Mouse (Mus musculus) heart, postnatal 10 days (tissue): ENCODE results near the gene Gm9817. TPM values are rescaled to one million over a fixed set of nuclear protein-coding genes. Genes with fewer than 3 reads are reported as not detected.

ENCODE experiments used
- DNase-seq, 2 experiments: peaks; one replicate each; pipeline ENCODE4 v3.0.0; 2021
- intact Hi-C: fragments of 180-260 bp; cut with DNase I; formaldehyde crosslinking; loops from one replicate; pipeline ENCODE4 v1.15.1; 2025
- total RNA-seq, 2 experiments: library from RNA; stranded (reverse); gene quantifications; 2 replicates each; pipeline ENCODE4 v1.2.3; 2021

Gene Gm9817
- total RNA-seq, 2 experiments from 2014 or later: 0.30 TPM; not detected in 1

DNA sequence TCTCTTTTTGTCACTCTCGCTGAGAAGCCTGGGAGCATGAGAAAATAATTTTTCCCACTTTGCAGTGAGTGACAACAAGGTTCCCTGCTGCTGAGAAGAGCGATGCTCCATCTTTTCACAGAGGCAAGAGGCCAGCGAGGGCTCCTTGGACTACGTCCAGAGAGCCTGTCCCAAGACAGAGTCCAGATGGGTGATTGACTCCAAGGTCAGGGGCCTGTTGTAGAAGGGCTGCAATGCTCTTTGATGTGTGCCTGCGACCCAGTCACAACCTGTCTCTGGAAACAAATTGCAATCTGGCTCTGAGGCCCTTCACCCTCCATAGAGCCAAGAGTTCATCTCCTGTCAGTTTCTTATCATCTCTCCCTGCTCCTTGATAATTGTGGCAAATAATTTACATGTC, 5.2 kb downstream of the Gm9817 start:
- intact Hi-C loops: no loop called here
- DNase-seq: peak; percentile 21 to 38

DNA sequence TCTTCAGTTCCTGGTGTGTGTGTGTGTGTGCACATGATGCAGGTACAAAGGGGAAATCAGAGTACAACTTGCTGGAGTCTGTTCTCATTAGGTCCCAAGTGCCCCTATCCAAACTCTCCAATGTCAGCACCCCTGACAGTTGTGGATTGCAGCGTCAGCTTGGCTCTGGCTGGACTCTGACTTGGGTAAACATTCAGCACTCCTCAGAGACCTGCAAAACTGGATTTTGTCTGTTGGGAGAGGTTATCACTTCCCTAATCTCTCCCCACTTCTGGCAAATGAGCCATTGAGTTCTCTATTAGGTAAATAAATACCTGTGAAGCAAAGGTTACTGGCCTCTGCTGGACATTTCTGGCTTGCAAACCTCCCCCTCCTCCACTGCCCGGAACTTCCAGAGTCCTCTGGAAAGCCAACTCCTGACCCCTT, 10.3 kb downstream of the Gm9817 start:
- DNase-seq: peak in 1 of 2 experiments; percentile 17
- intact Hi-C loops: no loop called here

DNA sequence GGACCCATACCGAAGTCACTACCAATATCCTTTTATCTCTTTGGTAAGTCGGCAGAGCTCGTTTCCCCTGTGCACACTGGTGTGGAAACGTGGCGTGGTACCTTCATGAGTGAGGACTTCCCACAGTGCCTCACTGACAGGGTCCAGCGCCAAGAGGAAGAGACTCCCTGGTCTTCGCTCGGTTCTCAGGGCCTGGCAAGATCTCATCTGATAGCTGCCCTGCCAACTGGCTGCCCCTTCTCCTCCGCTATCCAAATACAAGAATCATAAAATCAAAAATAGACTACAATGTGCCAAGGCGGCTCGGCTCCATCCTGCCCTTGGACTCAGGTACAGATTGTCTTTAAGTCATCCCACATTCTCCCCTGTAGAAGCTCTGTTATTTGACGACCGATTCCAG, 11.4 kb downstream of the Gm9817 start:
- intact Hi-C loops: no loop called here
- no peak for DNase-seq

DNA sequence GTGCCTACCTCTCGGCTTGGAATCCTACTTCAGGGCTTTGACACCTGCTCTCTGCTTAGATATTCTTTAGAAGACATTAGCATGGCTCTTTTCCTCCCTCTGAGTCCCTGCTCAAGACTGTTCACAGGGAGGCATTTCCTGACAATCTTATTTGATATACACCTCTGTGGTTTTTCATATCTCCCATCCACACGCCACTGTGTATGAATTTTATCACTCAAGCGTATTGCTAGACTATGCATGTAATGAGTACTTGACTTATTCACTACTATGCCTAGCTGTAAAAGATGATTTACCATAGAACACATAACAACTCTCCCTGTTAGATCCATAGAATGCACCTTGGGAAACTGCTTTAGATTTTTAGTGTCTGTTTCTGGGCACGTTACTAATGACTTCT, 14.3 kb downstream of the Gm9817 start:
- no peak for DNase-seq
- intact Hi-C loops: no loop called here

DNA sequence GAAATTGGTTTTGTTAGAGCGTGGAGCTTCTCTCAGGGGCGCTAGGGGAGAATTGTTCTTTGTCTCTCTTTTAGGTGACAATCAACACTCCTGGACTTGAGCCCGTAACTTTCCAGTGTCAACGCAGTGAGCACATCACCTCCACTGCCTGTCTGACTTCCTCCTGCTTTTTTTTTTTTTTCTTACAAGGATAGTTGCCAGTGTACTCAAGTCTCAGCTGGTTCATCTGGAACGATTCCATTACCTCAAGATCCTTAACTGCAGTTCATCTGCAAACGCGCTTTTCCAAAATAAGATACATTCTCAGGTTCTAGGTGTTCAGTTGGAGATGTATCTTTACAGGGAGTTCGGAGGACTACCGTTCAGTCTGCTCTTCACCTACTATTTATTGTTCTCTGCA, 16.5 kb downstream of the Gm9817 start:
- intact Hi-C loops: no loop called here
- no peak for DNase-seq

DNA sequence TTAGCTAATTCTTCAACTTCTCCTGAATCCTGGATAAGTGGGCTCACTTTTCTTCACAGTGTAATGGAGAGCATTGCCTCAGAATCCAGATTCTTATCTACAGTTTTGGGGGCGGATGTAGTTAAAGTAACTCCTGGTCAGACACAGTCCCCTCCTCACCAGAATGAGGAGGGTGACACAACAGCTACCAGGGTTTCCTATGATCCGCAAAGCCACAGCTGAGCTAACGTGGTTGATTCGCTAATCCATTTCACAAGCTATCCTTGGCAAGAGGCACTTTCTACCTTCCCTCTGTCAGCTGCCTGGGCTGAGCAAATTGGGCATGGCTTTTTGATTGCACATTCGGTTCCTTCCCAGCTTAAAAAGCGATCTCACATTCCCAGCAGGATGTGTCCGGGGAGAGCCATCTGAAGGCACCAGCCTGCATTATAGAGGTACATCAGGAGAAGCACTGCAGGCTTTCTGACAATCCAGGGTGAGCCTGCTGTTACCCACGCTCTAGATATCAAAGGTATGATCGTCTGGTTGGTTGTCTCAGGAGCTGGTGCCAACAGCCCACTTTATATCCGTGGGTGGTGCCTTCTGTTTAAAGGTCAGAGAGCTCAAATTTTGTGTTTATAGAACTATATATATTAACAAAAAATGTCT, 21.2 kb downstream of the Gm9817 start:
- intact Hi-C loops: no loop called here
- DNase-seq: no peak

DNA sequence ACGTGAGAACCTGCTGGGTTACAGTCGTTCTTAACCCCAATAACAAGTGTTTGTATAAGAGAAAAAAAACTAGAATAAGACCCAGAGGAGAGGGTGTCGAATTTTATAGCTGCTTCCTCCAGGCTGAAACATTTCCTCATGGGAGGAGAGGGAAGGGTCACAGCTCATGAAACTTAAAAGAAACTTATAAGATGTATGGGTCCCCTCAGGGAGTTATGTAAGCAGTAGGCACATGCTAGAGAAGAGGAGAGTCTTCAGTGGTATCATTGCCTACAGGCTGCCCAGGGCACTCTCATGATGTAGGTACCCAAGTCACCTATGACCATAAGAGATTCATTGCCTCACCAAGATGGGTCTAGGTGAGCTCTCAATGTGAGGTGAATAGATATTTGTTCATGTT, 28.0 kb downstream of the Gm9817 start:
- no peak for DNase-seq

DNA sequence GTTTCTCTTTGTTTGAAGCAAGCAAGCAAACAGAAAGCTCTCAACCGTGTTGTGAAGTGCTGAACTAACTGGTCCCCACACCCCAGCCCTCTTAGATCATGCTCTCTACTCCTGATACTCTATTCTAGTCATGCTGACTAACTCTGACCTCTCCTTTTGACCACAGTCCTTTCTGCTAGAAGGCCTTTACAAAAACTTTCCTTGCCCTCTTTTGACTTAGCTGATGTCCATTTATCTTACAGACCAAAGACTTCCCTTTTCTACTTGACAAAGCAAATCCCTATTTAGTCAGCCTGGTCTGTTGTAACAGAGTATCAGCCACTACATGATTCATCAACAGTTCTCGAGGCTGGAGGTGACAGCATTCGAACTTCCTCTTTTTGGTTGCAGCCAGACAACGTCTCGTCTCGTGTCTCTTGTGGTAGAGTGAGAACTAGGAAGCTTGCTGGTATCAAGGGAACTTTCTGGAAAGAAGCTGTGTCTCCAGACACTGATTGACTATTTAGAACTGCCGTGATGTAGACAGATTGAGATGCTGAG, 30.4 kb downstream of the Gm9817 start:
- intact Hi-C loops: no loop called here
- peak; percentile 13 to 23 for DNase-seq

More for the DNA sequence above, 28.0 kb downstream of the Gm9817 start:
- intact Hi-C loops: no loop called here

GRCm38 (mm10) chr13:45118375-45118774, 39.9 kb downstream of the Gm9817 start:
- intact Hi-C loops: no loop called here
- no peak for DNase-seq

- intact Hi-C loops: no loop called here
Observed at GRCm38 (mm10) chr13:45118822-45119221, 40.3 kb downstream of the Gm9817 start.

More at GRCm38 (mm10) chr13:45118822-45119221, 40.3 kb downstream of the Gm9817 start:
- no peak for DNase-seq

Other genes with a start within 250 kb of the Gm9817 start
- gene Dtnbp1, start 76.5 kb upstream of the Gm9817 start, total RNA-seq: 10 to 100 TPM; 67.8 to 74.4 TPM